Mouse (Mus musculus): ENCODE measurements at regions not wholly inside any gene's neighbourhood (a gene's known extent, or its start where the extent isn't known, plus 50 kb on each side); places are given as distances from the start of the nearest gene placed in this dataset.
A peak's percentile ranks its signal among the peaks of the same experiment; 100 is the strongest.

DNA sequence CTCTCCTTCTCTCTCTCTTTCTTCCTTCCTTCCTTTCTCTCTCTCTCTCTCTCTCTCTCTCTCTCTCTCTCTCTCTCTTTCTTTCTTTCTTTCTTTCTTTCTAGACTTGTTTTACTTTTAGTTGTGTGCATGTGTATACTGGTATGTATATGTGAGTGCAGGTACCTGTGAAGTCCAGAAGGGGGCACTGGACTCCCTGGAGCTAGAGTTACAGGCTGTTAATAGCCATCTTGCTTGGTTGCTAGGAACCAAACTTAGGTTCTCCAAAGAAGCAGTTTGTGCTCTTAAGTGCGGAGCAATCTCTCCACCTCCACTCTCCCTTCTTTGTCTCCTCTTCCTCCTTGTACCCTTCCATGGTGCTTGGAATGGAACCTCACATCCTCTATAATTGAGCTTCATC, 77.2 kb downstream of the Gm10604 start:
- no peak for DNase-seq (ENCODE audit: extremely low read depth, low read depth, low spot score)

DNA sequence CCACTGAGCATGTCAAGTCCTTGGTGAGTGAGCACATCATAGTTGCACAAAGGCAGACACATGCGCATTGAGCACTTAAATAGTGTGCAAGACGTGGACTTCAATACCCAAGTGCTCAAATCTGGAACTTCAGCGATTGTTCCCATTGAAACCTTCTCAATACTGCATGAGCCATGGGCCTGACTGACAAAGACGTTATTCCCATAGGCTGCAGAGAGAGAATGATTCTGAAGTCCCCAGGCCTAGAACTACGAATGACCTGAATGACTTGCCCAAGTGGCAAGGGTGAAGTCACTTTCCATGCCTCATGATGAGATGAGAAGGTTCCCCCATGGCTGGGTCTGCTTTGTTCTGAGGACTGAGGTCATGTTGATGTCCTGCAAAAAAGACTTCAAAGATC, 77.7 kb downstream of the Gm10604 start:
- no peak for DNase-seq (ENCODE audit: extremely low read depth, low read depth, low spot score)

DNA sequence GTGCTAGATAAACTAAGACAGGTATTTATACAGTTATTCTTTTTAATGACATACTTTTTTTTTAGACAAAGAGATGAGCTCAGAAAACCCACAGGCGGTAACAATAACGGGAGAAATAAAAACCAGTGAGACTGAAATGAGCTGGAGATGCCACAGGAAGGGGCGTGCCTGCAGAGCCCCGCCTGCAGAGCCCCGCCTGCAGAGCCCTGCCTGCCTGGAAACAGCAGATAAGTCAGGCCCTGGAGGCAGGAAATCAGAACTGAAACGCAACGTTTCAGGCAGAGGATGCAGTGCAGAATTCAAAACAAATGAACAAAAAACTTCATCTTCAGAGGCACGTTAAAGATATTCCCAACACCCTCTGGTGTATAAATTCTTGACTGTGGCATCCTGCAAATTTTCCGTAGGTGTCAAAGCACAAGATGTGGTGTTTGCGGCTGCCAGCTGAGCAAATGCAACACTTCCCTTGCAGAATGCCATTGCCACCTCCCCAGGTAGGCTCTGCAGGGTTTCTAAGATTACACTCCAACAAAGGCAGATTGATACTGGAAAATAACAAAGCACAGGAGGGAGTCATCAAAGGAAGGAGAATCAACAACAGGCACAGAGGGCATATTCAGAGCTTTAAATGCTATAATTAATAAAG, 81.0 kb downstream of the Gm10604 start:
- DNase-seq (ENCODE audit: extremely low read depth, low read depth, low spot score), result no peak

DNA sequence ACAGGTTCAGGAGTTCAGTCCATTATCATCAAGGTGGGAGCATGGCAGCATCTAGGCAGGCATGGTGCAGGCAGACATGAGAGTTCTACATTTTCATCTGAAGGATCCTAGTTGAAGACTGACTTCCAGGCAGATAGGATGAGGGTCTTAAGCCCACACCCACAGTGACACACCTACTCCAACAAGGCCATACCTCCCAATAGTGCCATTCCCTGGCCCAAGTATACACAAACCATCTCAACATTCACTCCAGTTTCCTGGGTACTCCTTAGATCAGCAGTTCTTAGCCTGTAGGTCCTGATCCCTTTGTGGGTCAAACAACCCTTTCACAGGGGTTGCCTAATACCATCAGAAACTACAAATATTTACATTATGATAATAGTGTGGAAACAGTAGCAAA, 83.8 kb downstream of the Gm10604 start:
- no peak for DNase-seq (ENCODE audit: extremely low read depth, low read depth, low spot score)

DNA sequence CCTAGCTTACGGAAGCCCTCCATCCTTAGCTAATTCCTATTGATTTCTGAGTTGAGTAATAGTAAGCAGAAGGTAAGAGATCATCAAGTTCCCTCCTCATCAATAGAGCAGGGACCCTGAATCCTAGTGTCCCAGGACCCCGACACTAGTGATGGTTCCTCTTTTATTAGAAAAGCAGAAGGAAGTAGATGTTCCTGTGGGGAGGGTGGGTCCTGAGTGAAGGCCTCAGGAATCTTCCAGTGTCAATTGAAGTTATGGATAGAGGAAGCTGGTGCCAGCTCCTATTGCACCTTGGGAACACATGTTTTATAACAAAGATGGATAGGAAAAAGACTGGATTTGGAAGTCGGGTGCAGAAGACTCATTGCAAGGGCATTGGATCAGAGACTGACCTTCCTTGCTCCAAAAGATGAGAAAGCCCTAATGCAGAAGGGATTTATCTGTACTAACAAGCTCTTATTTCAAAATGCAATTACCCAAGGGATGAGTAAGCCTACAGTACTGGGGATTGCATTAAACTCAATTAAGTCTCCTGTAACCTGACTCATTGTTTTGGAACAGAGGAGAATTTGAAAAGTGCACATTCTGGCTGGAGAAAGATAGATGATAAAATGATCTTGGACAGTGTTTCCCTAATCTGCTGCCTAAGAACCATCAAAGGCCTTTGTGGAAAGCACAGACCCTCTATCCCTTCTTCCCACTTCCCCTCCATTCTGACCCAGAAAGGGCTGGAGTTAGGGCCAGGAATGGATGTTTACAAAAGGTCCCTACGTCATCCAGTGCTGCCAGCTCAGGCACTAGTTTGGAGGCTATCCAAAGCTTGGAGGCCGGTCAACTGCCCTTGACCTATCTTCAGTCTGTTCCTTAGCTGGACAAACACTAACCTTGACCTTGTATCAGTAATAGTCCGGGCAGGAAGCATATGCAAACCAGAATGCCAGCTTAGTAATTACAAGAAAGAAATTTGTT, 84.9 kb downstream of the Gm10604 start:
- DNase-seq (ENCODE audit: extremely low read depth, low read depth, low spot score), result peak; percentile 26

DNA sequence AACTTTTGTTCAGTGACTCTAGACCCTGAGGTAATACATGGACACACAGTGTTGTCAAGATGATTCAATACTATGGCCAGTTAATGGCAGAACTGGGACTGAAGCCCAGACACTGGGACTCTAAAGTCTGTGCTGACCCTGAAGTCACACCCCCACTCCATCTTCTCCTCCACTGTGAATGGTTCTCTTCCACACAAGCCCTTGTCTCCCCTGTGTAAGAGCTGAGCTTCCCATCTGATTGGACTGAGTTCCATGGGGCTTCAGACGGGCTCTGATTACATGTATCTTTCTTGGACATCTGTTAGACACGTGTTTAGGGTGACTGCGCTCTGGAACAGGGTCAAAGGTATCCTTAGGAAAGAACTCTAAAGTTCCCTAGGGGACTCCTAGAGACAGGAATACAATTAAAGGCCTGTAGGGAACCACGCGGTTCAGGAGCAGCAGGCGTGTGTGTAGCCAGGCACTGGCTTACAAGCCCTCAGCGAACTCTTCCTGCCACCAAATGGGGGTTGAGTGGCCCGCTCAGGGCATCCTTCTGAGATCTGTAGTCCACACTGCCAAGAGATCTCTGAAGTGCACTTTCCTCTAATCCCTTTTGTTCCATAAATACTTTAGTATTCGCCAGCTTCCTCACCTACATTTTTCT, 87.4 kb downstream of the Gm10604 start:
- DNase-seq (ENCODE audit: extremely low read depth, low read depth, low spot score), result no peak

DNA sequence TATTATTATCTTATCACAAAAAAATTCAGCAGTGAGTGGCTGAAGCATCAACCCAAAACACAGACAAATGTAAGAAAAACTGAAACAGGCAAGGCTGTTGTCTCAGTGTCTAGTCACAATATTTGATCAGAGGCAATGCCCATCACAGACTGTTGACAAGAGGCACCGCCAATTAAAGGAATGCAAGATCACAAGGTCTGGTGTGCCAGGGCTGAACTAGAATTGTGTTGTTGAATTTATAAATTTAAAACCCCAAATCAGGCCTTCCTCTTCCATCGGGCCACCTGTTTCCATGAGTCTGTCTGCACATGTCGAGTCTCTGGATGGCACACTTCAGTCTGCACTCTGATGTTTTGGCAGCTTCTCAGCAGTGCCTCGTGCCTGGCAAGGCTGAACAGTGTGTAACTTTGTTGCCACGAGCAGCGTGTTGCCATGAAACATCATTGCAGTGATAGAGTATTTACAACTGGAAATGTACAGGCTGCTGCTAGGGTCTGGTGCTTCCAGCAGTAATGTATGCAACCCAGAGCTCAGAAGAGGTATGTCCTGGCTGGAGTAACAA, 91.9 kb downstream of the Gm10604 start:
- no peak for DNase-seq (ENCODE audit: extremely low read depth, low read depth, low spot score)

DNA sequence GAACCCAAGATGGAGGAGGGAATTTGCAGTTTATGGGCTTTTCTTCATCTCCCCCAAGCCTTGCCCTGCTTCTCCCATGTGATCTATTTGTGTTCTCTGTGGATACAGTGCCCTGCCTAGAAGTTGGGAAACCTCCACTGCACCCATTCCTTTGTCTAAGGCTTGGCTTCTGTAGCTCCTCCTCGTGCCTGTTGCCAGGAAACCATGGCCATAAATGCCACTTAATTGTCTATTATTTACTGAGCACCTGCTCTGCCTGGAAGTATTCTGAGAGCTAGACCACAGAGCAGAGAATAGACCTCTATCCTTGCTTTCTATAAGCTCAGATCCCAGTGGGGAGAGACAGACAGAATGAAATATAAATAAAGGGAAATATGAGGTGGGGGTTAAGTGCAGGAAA, 93.7 kb downstream of the Gm10604 start:
- DNase-seq (ENCODE audit: extremely low read depth, low read depth, low spot score), result no peak

DNA sequence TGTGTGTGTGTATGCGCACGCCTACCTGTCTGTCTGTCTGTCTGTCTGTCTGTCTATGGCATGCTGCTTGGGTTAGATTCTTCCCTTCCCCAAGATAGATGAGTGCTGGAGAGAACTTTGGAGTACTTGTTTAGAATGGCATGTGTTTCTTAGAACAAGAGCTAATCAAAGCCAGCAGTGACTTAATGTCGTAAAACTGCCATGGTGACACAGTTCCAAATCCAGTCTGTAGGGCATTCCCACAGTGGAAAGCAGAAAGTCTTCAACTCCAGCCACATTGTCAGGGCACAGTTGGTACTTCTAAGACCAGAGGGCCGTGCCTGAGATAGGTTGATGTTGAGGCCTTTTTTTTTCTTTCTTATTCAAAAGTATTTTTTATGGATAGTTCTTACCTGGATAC, 95.6 kb downstream of the Gm10604 start:
- no peak for DNase-seq (ENCODE audit: extremely low read depth, low read depth, low spot score)

DNA sequence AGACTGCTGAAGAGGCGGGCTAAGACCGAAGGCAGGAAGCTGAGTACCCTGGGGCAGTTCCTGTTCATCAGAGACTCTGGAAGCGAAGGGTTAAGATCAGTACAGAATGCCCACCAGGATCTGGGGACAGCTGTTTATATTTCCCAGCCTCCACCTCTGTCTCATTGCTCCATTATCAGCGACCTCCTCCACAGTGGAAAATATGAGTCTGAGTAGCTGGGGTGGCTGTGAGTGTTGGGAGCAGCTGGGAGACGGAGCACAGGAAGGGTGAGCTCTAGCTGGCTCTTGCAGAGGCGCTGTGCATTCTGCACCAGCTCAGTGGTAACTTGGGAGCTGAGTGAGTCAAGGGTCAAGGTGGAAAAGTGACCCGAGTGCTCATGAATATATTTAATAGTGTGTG, 96.2 kb downstream of the Gm10604 start:
- no peak for DNase-seq (ENCODE audit: extremely low read depth, low read depth, low spot score)

DNA sequence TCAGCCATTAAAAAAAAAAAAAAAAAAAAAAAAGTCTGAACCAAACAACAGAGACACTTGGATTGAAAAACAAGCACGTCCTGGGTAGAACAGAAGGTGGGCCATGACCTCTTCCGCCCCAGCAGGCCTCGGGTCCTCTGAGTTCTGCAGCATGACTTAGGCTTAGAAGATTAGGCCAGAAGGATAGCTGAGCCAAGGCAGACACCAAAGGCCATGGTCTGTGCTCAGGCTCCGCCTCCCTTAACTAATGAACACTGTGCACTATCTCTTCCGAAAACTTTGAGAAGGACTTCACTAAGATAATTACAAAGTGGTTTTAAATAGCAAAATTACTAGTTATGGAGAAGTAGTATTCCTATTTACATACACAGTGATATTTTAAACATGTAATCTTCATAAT, 97.8 kb downstream of the Gm10604 start:
- no peak for DNase-seq (ENCODE audit: extremely low read depth, low read depth, low spot score)

DNA sequence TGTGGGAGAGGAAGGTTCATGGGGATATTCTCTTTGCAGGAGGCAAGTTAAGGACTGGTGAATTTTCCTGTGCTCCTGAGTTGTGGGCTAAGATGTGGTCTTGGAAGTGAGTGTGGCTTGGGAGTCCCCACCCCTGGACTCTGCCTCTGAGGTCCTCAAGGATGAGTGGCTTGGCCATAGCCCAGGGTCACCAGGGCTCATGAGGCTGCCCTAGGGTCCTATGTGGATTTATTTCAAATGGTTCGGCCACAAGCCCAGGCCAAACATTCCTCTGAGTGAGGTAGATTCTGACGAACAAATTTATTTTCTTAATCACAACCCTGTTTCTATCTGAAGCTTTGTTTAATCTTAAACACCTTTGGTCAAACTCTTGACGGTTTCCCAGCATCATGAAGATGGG, 98.4 kb downstream of the Gm10604 start:
- DNase-seq (ENCODE audit: extremely low read depth, low read depth, low spot score), result no peak

DNA sequence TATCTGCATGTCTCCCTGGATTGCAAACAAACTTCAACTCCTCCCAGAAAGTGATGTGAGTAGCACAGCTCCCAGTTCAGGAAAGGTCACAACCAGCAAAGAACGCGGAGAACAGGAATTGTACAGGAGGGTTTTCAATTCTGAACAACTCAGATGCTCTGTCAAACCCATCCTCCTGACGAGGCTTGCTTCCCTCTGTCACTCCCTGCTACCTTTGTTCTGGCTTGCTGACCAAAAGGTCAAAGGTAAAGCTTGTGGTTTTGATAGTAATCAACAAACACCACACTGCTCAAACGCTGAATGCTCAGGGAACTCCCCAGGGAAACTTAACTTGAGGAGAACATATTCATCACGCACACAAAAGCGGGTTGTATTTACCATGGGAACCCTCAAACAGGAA, 102.4 kb downstream of the Gm10604 start:
- DNase-seq (ENCODE audit: extremely low read depth, low read depth, low spot score), result no peak

DNA sequence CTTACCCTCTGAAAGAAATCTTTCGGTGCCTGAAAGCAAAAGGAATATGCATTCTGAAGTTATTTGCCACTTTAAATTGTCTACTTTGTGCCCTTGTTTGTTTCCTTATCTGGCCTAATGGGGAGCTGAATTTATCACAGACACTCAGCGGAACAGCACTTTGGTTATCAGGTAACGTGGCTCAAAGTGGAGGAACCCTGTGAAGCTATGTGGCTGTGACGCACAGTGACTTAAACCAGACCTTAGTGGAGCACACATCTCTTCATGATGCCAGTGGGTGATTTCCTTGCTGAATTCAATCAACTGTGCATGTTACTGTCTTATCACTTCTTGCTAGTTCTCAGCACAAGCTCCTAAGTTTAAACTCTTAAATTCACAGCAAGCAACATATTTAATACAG, 103.1 kb downstream of the Gm10604 start:
- no peak for DNase-seq (ENCODE audit: extremely low read depth, low read depth, low spot score)

DNA sequence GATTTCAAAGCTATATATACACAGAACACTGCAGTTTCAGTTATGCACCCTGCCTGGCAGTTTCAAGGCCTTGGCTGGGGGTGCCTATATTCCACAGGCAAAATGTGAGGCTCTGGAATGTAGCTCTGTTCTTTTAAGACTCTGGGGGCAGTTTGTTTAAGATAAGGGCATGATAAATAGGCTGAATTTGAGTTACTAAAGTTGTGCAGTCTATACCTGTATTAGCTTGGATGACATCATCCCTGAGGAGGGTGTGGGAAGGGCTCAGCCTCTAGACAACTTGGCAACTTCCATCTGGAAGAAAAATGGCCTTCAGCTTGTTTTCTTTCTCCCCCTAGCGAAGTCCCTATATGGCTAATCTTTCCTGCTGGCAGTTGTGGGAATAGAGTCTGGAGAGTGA, 105.1 kb downstream of the Gm10604 start:
- no peak for DNase-seq (ENCODE audit: extremely low read depth, low read depth, low spot score)

DNA sequence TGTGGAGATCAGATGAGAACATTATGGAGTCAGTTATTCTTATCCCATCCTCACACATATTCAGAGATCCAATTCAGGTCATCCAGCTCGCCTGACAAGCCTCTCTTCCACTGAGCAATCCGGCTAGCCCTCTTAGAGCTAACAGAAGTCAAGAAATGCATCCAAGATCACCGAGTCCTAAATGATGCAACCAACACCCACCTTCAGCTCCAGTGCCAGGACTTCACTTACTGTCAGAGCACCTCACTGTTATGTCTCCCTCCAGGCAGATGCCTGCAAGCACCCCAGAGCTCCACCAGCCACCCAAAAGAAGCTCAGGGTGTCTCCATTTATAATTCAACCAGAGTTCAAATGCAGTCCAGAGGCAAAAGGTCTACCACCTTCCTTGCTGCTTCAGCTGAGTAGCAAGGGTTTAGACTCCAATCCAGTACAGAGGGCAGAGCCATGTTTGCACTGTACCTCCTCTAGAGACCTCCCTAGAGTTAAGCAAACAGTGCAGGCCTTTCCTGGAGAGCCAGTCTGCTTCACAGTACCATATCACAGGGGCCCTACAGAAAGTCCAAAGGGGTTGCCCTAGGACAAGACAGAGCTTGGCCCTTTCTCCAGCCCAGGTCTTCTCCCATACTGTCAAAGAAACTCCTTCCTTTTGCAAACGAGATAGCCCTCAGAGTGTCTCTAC, 106.3 kb downstream of the Gm10604 start:
- no peak for DNase-seq (ENCODE audit: extremely low read depth, low read depth, low spot score)

DNA sequence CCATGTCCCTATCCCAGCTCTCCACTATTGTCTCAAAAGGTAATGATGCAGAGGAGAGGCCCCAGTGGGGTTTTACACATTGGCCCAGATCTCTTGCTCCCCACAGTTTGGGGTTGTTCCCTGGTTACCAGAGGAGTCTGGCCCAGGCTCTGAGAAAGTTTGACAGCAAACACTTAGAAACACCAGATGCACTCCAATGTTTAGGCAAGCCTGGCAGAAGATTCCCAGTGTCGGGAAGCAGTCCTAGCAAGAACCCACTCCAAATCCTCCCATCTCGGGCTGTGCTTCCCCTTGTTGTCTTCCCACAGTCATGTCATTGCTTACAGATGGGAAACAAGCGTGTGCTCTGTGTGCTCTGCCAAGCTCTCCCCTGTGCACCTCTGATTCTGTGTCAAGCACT, 109.0 kb downstream of the Gm10604 start:
- DNase-seq (ENCODE audit: extremely low read depth, low read depth, low spot score), result no peak

DNA sequence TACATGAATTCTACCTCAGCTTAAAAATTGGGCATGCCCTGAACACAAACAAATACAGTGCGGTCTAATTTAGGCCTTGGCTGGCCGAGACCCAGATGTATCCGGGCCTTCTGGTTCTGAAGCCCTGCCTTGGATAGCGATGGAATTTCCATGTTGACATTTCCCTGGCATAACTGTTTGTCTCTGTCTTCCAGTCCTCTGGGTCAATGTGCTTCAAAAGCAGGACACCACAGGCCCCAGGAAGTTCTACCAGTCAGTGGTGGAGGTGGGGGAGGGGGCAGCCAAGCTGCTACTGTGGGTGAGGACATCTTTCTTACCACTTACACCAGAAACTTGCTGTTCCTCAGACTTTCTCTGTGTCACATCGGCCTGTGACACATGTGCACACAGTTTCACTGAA, 111.3 kb downstream of the Gm10604 start:
- DNase-seq (ENCODE audit: extremely low read depth, low read depth, low spot score), result no peak

DNA sequence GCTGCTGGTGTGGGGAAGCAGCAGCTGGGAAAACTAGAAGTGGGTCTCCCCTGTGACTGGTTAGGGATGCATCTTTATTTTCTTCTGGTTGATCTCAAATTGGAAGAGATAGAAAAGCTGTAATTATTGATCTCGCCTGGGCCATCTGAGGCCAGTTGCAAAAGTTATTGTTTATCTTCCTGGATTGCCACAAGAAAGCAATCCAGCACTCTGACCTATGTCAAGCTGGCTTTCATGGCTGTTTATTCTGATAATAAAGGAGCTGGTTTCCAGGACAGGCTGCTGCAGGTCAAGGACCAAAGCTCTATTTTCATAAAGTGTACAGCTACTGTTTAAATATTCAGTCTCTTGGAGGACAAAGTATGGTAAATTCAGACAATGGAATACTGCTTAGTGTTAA, 112.5 kb downstream of the Gm10604 start:
- DNase-seq (ENCODE audit: extremely low read depth, low read depth, low spot score), result no peak
